Mouse (Mus musculus): ENCODE measurements at regions not wholly inside any gene's neighbourhood (a gene's known extent, or its start where the extent isn't known, plus 50 kb on each side); places are given as distances from the start of the nearest gene placed in this dataset.

GRCm38 (mm10) chr2:107964841-107965240 is 674.4 kb downstream of the Kcna4 start:
- peaks cover 0 to 14% of the 10 kb centered on the region in 2 experiments; a peak in 2 of 4 replicates for H3K36me3 ChIP-seq (ENCODE audit: control insufficient read depth in 1 of 2, insufficient read depth in 2 of 2, low read length in 2 of 2)
- no peaks in the 10 kb centered on the region for H3K79me2 ChIP-seq (ENCODE audit: control insufficient read depth, insufficient read depth, low read length, poor library complexity)
- H3K27ac ChIP-seq (ENCODE audit: control insufficient read depth, low read depth, low read length), result no peak overlapping the region
- H3K4me3 ChIP-seq (ENCODE audit: control insufficient read depth in 1 of 2, insufficient read depth in 1 of 2, low read depth in 2 of 2, low read length in 2 of 2), result no peak overlapping the region
- DNase-seq (ENCODE audit: low read depth, low spot score), result no peak
- TF ChIP-seq CTCF (IDR thresholded peaks at IDR 0.05 in 2 of 3, conservative IDR thresholded peaks at IDR 0.05 in 1 of 3; ENCODE audit: control insufficient read depth in 1 of 3, insufficient read depth in 1 of 3, low read depth in 2 of 3, low read length in 3 of 3, poor library complexity in 1 of 3, severe bottlenecking in 1 of 3) (no peak), POLR2AphosphoS2 (IDR thresholded peaks at IDR 0.05; ENCODE audit: low read length) (no peak), EP300 (IDR thresholded peaks at IDR 0.05; ENCODE audit: low read depth in 1 of 2, low read length in 2 of 2) (no peak), UBTF (IDR thresholded peaks at IDR 0.05; ENCODE audit: borderline replicate concordance, insufficient read depth, low read depth, low read length) (no peak), MAFK (IDR thresholded peaks at IDR 0.05; ENCODE audit: borderline replicate concordance, low read depth, low read length) (no peak), ELF1 (IDR thresholded peaks at IDR 0.05; ENCODE audit: low read depth, low read length) (no peak), SMC3 (IDR thresholded peaks at IDR 0.05; ENCODE audit: low read depth, low read length) (no peak), KAT2A (conservative IDR thresholded peaks at IDR 0.05; ENCODE audit: low read depth, low read length) (no peak), TAL1 (IDR thresholded peaks at IDR 0.05; ENCODE audit: low read length) (no peak), ZC3H11A (IDR thresholded peaks at IDR 0.05; ENCODE audit: low read depth, low read length) (no peak), RAD21 (IDR thresholded peaks at IDR 0.05; ENCODE audit: low read depth, low read length) (no peak), MXI1 (IDR thresholded peaks at IDR 0.05; ENCODE audit: low read depth, low read length) (no peak), GABPA (IDR thresholded peaks at IDR 0.05; ENCODE audit: low read depth, low read length) (no peak), POLR2A (IDR thresholded peaks at IDR 0.05; ENCODE audit: control insufficient read depth in 1 of 2, insufficient read depth in 1 of 2, low read depth in 1 of 2, low read length in 2 of 2, poor library complexity in 1 of 2) (no peak), USF1 (IDR thresholded peaks at IDR 0.05; ENCODE audit: low read depth, low read length) (no peak), MYB (IDR thresholded peaks at IDR 0.05; ENCODE audit: low read depth, low read length) (no peak)
- H3K4me1 ChIP-seq (ENCODE audit: control insufficient read depth in 1 of 2, insufficient read depth in 2 of 2, low read length in 2 of 2), result peaks cover 5 to 9% of the 10 kb centered on the region in 2 experiments
- no peak overlapping the region for H3K9ac ChIP-seq (ENCODE audit: control insufficient read depth, low read depth, low read length, poor library complexity, severe bottlenecking)
- no peaks in the 10 kb centered on the region for H3K9me3 ChIP-seq (replicated peaks; ENCODE audit: insufficient read depth, low read length)
- no peaks in the 10 kb centered on the region for H3K27me3 ChIP-seq (ENCODE audit: control insufficient read depth in 1 of 2, insufficient read depth in 2 of 2, low read length in 2 of 2)

GRCm38 (mm10) chr2:107965336-107966306 is 675.2 kb downstream of the Kcna4 start:
- DNase-seq (ENCODE audit: low read depth, low spot score), result no peak
- H3K9ac ChIP-seq (ENCODE audit: control insufficient read depth, low read depth, low read length, poor library complexity, severe bottlenecking), result no peak overlapping the region
- TF ChIP-seq GATA1 (IDR thresholded peaks at IDR 0.05; ENCODE audit: low read depth, low read length) (peak; percentile 30; the same call in 1 of the 2 replicates), EP300 (IDR thresholded peaks at IDR 0.05; ENCODE audit: low read depth in 1 of 2, low read length in 2 of 2) (0 out of 4 replicates have a peak, but pooled peaks have one; percentile 8 to 13), KAT2A (conservative IDR thresholded peaks at IDR 0.05; ENCODE audit: low read depth, low read length) (no peak), USF2 (IDR thresholded peaks at IDR 0.05; ENCODE audit: borderline replicate concordance in 1 of 2, insufficient read depth in 1 of 2, low read depth in 1 of 2, low read length in 2 of 2) (no peak), RCOR1 (IDR thresholded peaks at IDR 0.05; ENCODE audit: low read depth, low read length) (no peak)
- peaks cover 5 to 9% of the 10 kb centered on the region in 2 experiments for H3K4me1 ChIP-seq (ENCODE audit: control insufficient read depth in 1 of 2, insufficient read depth in 2 of 2, low read length in 2 of 2)
- no peaks in the 10 kb centered on the region for H3K9me3 ChIP-seq (replicated peaks; ENCODE audit: insufficient read depth, low read length)
- peaks cover 0 to 14% of the 10 kb centered on the region in 2 experiments; a peak in 2 of 4 replicates for H3K36me3 ChIP-seq (ENCODE audit: control insufficient read depth in 1 of 2, insufficient read depth in 2 of 2, low read length in 2 of 2)
- no peak overlapping the region for H3K27ac ChIP-seq (ENCODE audit: control insufficient read depth, low read depth, low read length)
- H3K4me3 ChIP-seq (ENCODE audit: control insufficient read depth in 1 of 2, insufficient read depth in 1 of 2, low read depth in 2 of 2, low read length in 2 of 2), result no peak overlapping the region
- no peaks in the 10 kb centered on the region for H3K27me3 ChIP-seq (ENCODE audit: control insufficient read depth in 1 of 2, insufficient read depth in 2 of 2, low read length in 2 of 2)
- H3K79me2 ChIP-seq (ENCODE audit: control insufficient read depth, insufficient read depth, low read length, poor library complexity), result no peaks in the 10 kb centered on the region
